Mouse (Mus musculus): ENCODE results near the gene Gabbr2. TPM values are rescaled to one million over a fixed set of nuclear protein-coding genes. Genes with fewer than 3 reads are reported as not detected.

Gene Gabbr2
- polyA plus RNA-seq, 1 experiment from 2014 or later, result 0.14 TPM

DNA sequence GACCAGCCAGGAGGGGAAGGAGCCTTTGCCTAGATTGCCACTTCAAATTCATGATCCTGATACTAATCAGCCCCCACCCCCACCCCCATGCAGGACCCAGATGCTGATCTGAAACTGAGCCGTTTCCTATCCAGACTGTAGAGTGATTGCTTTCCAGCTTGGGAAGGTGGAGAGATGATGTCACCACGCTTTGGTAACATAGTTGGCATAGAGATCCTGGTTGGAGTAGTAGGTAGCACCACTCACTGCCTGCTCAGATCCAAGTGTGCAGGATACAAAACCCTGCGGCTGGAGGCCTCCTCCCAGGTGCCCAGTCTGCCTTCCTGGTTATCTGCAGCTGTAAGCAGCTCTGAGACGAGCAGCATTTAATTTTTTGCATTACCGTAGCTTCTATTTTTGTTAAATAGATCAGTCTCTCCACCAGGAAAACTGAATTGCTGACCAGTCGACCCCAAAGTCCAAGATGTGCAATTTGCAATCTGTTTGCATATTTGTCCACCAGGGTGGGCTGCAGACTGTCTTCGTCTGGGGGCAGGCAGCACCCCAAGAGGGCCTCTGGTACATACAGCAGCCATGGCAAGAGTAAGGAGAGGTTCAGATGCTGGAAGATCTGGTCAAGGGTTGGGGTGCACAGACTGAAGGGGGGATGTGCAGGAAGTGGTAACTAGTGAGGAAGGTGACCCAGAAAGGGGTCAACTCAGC, 233.2 kb downstream of the Gabbr2 start:
- TF ChIP-seq CTCF (IDR thresholded peaks at IDR 0.05; ENCODE audit: low read depth), result peak; percentile 27
- Histone ChIP-seq H3K27me3 (replicated peaks; ENCODE audit: control insufficient read depth, insufficient read depth, low read length) (no peaks in the 10 kb centered on the region), H3K36me3 (ENCODE audit: control insufficient read depth, insufficient read depth) (no peaks in the 10 kb centered on the region), H3K9ac (ENCODE audit: low read depth, low read length) (no peak overlapping the region), H3K4me1 (replicated peaks; ENCODE audit: control insufficient read depth, insufficient read depth, low read length) (no peaks in the 10 kb centered on the region), H3K27ac (ENCODE audit: low read depth, low read length) (no peak overlapping the region), H3K9me3 (ENCODE audit: control insufficient read depth) (no peaks in the 10 kb centered on the region), H3K4me3 (ENCODE audit: low read depth, low read length) (no peak overlapping the region), H3K4me2 (replicated peaks; ENCODE audit: low read depth) (no peak overlapping the region)
- 67% methylated on average over 7 of the region's 7 CpGs for WGBS
- ATAC-seq, result no peak

DNA sequence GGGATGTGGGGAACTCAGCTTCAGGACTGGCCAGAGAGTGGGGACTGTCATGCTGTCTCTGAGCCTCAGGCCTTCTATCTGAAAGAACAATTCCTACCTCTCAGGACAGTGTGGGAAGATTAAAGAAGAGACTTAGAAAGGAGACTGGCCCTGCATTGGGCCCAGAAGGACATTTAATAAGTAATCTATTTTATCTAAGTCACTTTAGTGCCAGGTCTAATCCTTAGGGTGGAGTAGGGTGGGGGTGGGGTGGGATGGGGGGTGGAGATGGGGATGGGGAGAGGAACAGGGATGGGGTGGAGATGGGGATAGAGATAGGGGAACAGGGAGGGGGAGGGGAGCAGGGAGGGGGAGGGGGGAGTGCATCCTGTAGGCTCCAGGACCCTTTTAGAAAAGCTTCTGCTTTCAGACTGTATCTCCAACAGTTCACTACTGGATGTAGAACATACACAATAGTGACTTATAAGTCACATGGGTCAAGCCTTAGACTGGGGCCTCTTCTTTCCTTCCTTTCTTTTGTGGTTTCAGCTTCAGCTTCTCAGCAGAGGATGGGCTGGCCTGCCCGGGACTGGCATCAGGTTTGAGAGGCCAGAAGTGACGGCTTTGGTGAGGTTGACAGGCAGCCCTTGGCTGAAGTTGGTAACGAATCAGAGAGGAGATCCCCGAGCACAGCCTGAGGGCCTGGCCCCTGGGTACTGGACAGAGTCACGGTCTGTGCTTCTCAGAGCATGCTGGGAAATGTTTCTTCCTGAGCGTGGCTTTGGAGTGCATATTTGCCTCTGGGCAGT, 237.1 kb downstream of the Gabbr2 start:
- Histone ChIP-seq H3K4me2 (replicated peaks; ENCODE audit: low read depth) (no peak overlapping the region), H3K36me3 (ENCODE audit: control insufficient read depth, insufficient read depth) (no peaks in the 10 kb centered on the region), H3K4me3 (ENCODE audit: low read depth, low read length) (no peak overlapping the region), H3K9ac (ENCODE audit: low read depth, low read length) (no peak overlapping the region), H3K9me3 (ENCODE audit: control insufficient read depth) (no peaks in the 10 kb centered on the region), H3K27ac (ENCODE audit: low read depth, low read length) (no peak overlapping the region), H3K4me1 (replicated peaks; ENCODE audit: control insufficient read depth, insufficient read depth, low read length) (no peaks in the 10 kb centered on the region), H3K27me3 (replicated peaks; ENCODE audit: control insufficient read depth, insufficient read depth, low read length) (no peaks in the 10 kb centered on the region)
- ATAC-seq, result no peak
- WGBS, result 25% methylated on average over 6 of the region's 6 CpGs
- TF ChIP-seq CTCF (IDR thresholded peaks at IDR 0.05; ENCODE audit: low read depth), result no peak

DNA sequence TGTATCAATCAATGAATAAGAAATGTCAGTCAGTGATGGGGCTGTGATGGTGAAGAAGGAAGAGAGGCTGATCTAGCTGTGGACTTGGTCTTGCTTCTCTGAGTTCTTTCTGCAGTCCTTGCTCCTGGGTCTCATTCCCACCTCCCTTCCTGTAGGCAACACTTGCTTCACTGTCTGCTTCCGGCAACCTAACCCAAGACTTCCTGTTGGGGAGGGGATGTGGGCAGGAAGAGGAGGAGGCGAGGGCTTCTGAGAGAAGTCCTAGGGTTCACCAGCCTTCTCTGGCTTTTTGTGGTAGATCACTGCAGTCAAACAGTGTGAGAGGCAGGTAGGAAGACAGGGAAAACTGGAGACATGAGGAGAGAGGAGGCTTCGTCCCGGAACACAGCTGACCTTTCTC, 239.4 kb downstream of the Gabbr2 start:
- no peak overlapping the region for H3K4me2 ChIP-seq (replicated peaks; ENCODE audit: low read depth)
- WGBS, result 78% methylated on average over 4 of the region's 4 CpGs
- no peaks in the 10 kb centered on the region for H3K4me1 ChIP-seq (replicated peaks; ENCODE audit: control insufficient read depth, insufficient read depth, low read length)
- H3K27me3 ChIP-seq (replicated peaks; ENCODE audit: control insufficient read depth, insufficient read depth, low read length), result no peaks in the 10 kb centered on the region
- H3K9ac ChIP-seq (ENCODE audit: low read depth, low read length), result no peak overlapping the region
- H3K36me3 ChIP-seq (ENCODE audit: control insufficient read depth, insufficient read depth), result no peaks in the 10 kb centered on the region
- H3K27ac ChIP-seq (ENCODE audit: low read depth, low read length), result no peak overlapping the region
- no peak overlapping the region for H3K4me3 ChIP-seq (ENCODE audit: low read depth, low read length)
- TF ChIP-seq CTCF (IDR thresholded peaks at IDR 0.05; ENCODE audit: low read depth), result no peak
- no peaks in the 10 kb centered on the region for H3K9me3 ChIP-seq (ENCODE audit: control insufficient read depth)
- ATAC-seq, result no peak

DNA sequence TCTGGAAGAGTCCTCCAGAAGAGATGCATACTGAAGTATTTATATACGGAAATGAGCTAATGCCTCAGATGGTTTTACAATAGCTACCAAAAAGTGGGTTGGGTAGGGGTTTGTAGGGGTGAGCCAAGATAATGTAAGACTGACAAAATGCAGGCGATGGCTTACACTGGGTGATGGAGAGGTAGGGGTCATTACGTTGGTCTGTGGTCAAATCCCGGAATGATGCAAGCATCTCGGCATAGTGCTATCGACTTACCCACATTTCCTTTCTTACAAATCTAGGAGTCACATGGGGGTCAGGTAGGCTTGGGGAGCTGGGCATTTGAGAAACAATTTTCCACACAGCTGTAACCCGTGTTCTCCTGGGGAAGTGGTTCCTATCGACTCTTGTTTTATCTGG, 242.7 kb downstream of the Gabbr2 start:
- no peak for ATAC-seq
- Histone ChIP-seq H3K4me2 (replicated peaks; ENCODE audit: low read depth) (no peak overlapping the region), H3K9ac (ENCODE audit: low read depth, low read length) (no peak overlapping the region), H3K4me1 (replicated peaks; ENCODE audit: control insufficient read depth, insufficient read depth, low read length) (no peaks in the 10 kb centered on the region), H3K4me3 (ENCODE audit: low read depth, low read length) (no peak overlapping the region), H3K27ac (ENCODE audit: low read depth, low read length) (no peak overlapping the region), H3K27me3 (replicated peaks; ENCODE audit: control insufficient read depth, insufficient read depth, low read length) (no peaks in the 10 kb centered on the region), H3K9me3 (ENCODE audit: control insufficient read depth) (no peaks in the 10 kb centered on the region), H3K36me3 (ENCODE audit: control insufficient read depth, insufficient read depth) (no peaks in the 10 kb centered on the region)
- no peak for TF ChIP-seq CTCF (IDR thresholded peaks at IDR 0.05; ENCODE audit: low read depth)
- 79% methylated on average over 8 of the region's 8 CpGs for WGBS

DNA sequence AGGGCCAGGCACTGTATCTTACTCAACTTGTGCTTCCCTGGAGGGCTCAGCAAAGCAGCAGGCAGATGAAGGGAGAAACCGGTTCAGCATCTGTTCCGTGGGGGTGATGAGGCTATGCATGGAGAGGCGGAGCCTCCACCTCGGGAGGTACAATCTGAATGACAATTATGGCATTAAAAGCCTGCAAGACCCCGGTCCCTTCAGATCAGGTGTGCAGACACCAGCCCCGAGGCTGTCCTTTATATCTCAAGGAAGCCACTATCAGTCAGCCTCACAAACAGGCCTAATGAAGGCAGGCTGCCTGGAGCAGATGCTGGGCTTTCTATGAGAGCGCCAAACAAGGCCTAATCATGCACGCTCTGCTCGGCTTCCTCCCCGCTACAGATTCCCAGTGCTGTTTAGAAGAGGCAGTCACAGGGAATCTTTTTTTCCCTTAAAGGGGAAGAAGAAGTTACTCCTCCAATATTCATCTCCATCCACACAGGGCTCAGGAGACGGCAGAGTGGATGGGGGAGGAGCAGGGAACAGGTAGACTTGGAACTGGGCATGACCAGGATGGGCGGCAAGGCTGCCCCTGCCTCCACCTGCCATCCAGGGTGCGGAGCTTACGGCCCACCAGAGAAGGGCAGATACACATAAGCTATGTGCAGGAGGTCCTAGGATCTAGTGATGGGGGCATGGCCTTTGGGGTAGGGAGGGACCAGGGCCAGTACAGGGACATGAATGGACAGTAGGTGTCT, 244.5 kb downstream of the Gabbr2 start:
- Histone ChIP-seq H3K36me3 (ENCODE audit: control insufficient read depth, insufficient read depth) (no peaks in the 10 kb centered on the region), H3K27me3 (replicated peaks; ENCODE audit: control insufficient read depth, insufficient read depth, low read length) (no peaks in the 10 kb centered on the region), H3K9me3 (ENCODE audit: control insufficient read depth) (no peaks in the 10 kb centered on the region), H3K4me1 (replicated peaks; ENCODE audit: control insufficient read depth, insufficient read depth, low read length) (no peaks in the 10 kb centered on the region), H3K27ac (ENCODE audit: low read depth, low read length) (no peak overlapping the region), H3K9ac (ENCODE audit: low read depth, low read length) (no peak overlapping the region), H3K4me2 (replicated peaks; ENCODE audit: low read depth) (no peak overlapping the region), H3K4me3 (ENCODE audit: low read depth, low read length) (no peak overlapping the region)
- no peak for ATAC-seq
- 49% methylated on average over 14 of the region's 14 CpGs for WGBS
- no peak for TF ChIP-seq CTCF (IDR thresholded peaks at IDR 0.05; ENCODE audit: low read depth)

DNA sequence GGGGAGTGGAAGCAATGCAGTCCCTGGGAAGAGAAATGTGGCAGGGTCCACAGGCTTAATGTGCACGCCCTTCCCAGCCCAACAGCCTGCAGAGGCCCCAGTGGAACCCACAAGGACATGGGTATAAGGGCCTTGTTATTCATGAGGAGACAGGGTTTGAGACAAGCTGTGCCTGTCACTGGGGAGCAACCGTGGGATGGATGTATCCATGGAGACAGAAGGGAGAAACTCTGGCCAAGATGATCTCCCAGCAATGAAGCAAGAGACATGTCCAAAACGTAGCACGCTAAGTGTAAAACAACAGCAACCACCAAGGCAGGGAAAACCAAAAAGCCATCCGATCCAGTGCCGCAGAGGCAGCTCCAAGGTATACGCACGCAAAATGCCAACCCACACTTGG, 246.1 kb downstream of the Gabbr2 start:
- no peaks in the 10 kb centered on the region for H3K36me3 ChIP-seq (ENCODE audit: control insufficient read depth, insufficient read depth)
- 90% methylated on average over 8 of the region's 8 CpGs for WGBS
- H3K4me1 ChIP-seq (replicated peaks; ENCODE audit: control insufficient read depth, insufficient read depth, low read length), result no peaks in the 10 kb centered on the region
- no peaks in the 10 kb centered on the region for H3K9me3 ChIP-seq (ENCODE audit: control insufficient read depth)
- H3K4me2 ChIP-seq (replicated peaks; ENCODE audit: low read depth), result no peak overlapping the region
- no peak overlapping the region for H3K9ac ChIP-seq (ENCODE audit: low read depth, low read length)
- H3K27ac ChIP-seq (ENCODE audit: low read depth, low read length), result no peak overlapping the region
- H3K27me3 ChIP-seq (replicated peaks; ENCODE audit: control insufficient read depth, insufficient read depth, low read length), result no peaks in the 10 kb centered on the region
- no peak for TF ChIP-seq CTCF (IDR thresholded peaks at IDR 0.05; ENCODE audit: low read depth)
- H3K4me3 ChIP-seq (ENCODE audit: low read depth, low read length), result no peak overlapping the region
- ATAC-seq, result no peak
